Mouse (Mus musculus) heart, postnatal 0 days (tissue): ENCODE results near the gene Zfp280c.

Source experiments
- CTCF ChIP-seq: IDR thresholded peaks from 2 replicates; pipeline ENCODE4 v1.5.1; 2016; ENCODE audit warnings: antibody characterized with exemption, control low read depth, low read depth
- EP300 ChIP-seq: IDR thresholded peaks from 2 replicates; pipeline ENCODE4 v1.6.1; 2016; ENCODE audit warnings: antibody characterized with exemption, low read depth

DNA sequence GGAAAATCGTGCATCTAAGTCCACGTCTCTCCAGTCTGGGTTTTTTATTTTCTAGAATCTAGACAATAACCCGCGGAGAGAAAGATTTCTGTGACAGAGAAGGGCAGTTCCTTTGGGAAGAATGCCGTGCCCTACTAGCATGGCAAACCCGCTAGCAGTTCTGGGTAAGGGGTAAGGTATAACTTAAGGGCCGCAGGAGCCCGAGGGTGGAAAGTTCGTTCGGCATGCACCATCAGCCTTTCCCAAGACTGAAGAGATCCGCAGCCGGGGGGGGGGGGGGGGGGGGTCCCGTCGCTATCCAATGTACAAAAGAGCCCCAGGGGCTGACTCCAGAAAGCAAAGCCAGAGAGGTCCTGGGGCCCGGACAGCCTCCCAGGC lies 594 bp downstream of the Zfp280c start:
- TF ChIP-seq CTCF (no peak), EP300 (no peak)
